Comparison of ENCODE assay signal across 28 mouse cellular contexts in the genomic region with DNA sequence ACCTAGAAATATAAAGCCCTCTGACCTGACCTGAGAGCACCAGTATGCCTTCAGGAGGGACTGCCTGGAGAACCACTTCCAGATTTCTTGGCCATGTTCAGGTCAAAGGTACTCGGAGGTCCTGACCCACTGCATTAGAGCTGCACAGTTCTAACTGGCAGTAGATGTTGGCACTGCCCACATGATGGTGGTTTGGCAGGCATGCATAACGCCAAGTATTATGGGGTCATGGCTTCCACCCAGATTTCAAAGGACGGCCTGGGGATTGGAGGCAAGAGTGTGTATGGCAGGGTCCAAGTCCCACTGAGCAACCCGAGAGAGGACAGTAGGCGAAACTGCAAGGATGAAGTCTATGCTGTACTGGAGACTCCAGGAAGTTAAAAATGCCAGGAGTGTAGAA. TPM values are rescaled to one million over a fixed set of nuclear protein-coding genes. Genes with fewer than 3 reads are reported as not detected.
DNase-seq lines count a peak whose midpoint lies in the region; ATAC-seq and TF ChIP-seq lines count a peak whose summit lies in the region.
"Had no signal": no experiment of that assay in that cellular context is flagged by ENCODE, and none has a peak within 500 bp of the region (broad histone marks: within the 10 kb centered on the region; RNA-seq: fewer than 3 reads in every experiment).

No protein-coding gene starts in this region.

- H3K9ac ChIP-seq in midbrain, embryonic 11.5 days (ENCODE audit: low read length) = no peak overlapping the region
- H3K9ac ChIP-seq in midbrain, postnatal 0 days (replicated peaks; ENCODE audit: low read length, poor library complexity, severe bottlenecking) = no peak overlapping the region
- H3K9ac ChIP-seq: embryonic facial prominence, embryonic 13.5 days; forebrain, embryonic 15.5 days; heart, embryonic 13.5 days; limb, embryonic 15.5 days; liver, embryonic 15.5 days; lung, embryonic 14.5 days; neural tube, embryonic 12.5 days had no signal

- intact Hi-C loops in gastrocnemius, adult 2 months (cut with DNase I) = no loop called here
- intact Hi-C loops in gastrocnemius, postnatal 14 days (cut with DNase I; ENCODE audit: low total_unique reads) = no loop called here

- ATAC-seq in midbrain, embryonic 11.5 days (ENCODE audit: low FRiP score) = no peak
- no peak for ATAC-seq in midbrain, postnatal 0 days (ENCODE audit: low FRiP score)
- ATAC-seq: forebrain, embryonic 15.5 days; hindbrain, embryonic 16.5 days; midbrain, embryonic 16.5 days had no signal

- H3K27me3 ChIP-seq in midbrain, embryonic 11.5 days (ENCODE audit: control insufficient read depth, insufficient read depth, low read length) = no peaks in the 10 kb centered on the region
- no peaks in the 10 kb centered on the region for H3K27me3 ChIP-seq in midbrain, postnatal 0 days (ENCODE audit: insufficient read depth, low read length)
- H3K27me3 ChIP-seq: embryonic facial prominence, embryonic 13.5 days; forebrain, embryonic 15.5 days; heart, embryonic 13.5 days; limb, embryonic 15.5 days; liver, embryonic 15.5 days; neural tube, embryonic 12.5 days had no signal

- H3K4me3 ChIP-seq in gastrocnemius, adult 2 months = no peak overlapping the region
- H3K4me3 ChIP-seq in midbrain, embryonic 11.5 days (ENCODE audit: low read depth, low read length) = no peak overlapping the region
- H3K4me3 ChIP-seq in midbrain, postnatal 0 days (ENCODE audit: low read depth, low read length) = no peak overlapping the region
- H3K4me3 ChIP-seq: embryonic facial prominence, embryonic 13.5 days; forebrain, embryonic 10.5 days; forebrain, embryonic 15.5 days; heart, embryonic 13.5 days; limb, embryonic 10.5 days; limb, embryonic 15.5 days; liver, embryonic 15.5 days; midbrain, embryonic 10.5 days; myocyte; neural tube, embryonic 12.5 days had no signal

- WGBS in midbrain, embryonic 11.5 days = 93% methylated on average over 5 of the region's 5 CpGs
- 92% methylated on average over 5 of the region's 5 CpGs for WGBS in midbrain, postnatal 0 days

- H3K4me1 ChIP-seq in midbrain, embryonic 11.5 days (ENCODE audit: control insufficient read depth, insufficient read depth, low read length) = no peaks in the 10 kb centered on the region
- H3K4me1 ChIP-seq in midbrain, postnatal 0 days (ENCODE audit: insufficient read depth, low read length) = no peaks in the 10 kb centered on the region
- H3K4me1 ChIP-seq: embryonic facial prominence, embryonic 13.5 days; forebrain, embryonic 10.5 days; forebrain, embryonic 15.5 days; limb, embryonic 10.5 days; limb, embryonic 15.5 days; liver, embryonic 15.5 days; midbrain, embryonic 10.5 days; neural tube, embryonic 12.5 days had no signal

- no peaks in the 10 kb centered on the region for H3K9me3 ChIP-seq in midbrain, embryonic 11.5 days (ENCODE audit: control insufficient read depth, low read length)
- H3K9me3 ChIP-seq in midbrain, postnatal 0 days (ENCODE audit: low read length) = no peaks in the 10 kb centered on the region
- H3K9me3 ChIP-seq: embryonic facial prominence, embryonic 13.5 days; forebrain, embryonic 10.5 days; forebrain, embryonic 15.5 days; G1E; heart, embryonic 13.5 days; limb, embryonic 10.5 days; limb, embryonic 15.5 days; liver, embryonic 15.5 days; midbrain, embryonic 10.5 days; neural tube, embryonic 12.5 days had no signal

- peak; percentile 71 for DNase-seq in adrenal gland, postnatal 10 days
- DNase-seq in adrenal gland, postnatal 4 days (ENCODE audit: low spot score in 2 of 2) = no peak
- no peak for DNase-seq in gastrocnemius, adult 2 months
- no peak for DNase-seq in gastrocnemius, postnatal 14 days
- peak; percentile 60 for DNase-seq in kidney, adult 11 months
- DNase-seq in kidney, postnatal 4 days = no peak
- DNase-seq in midbrain, embryonic 11.5 days (ENCODE audit: low spot score, missing footprints) = peak; percentile 61
- DNase-seq in midbrain, postnatal 0 days (ENCODE audit: low spot score) = no peak
- DNase-seq: cerebellum, adult 18-20 months; layer of hippocampus, adult 9-11 months; lung, embryonic 14.5 days; lung, postnatal 14 days; right cerebral cortex, adult 18-20 months; spleen, adult 18-20 months; thymus, postnatal 14 days had no signal

- peak overlapping the region; percentile 1; the same call in 1 of the 2 replicates for H3K27ac ChIP-seq in gastrocnemius, adult 2 months
- no peak overlapping the region for H3K27ac ChIP-seq in midbrain, embryonic 11.5 days (ENCODE audit: low read depth, low read length)
- H3K27ac ChIP-seq in midbrain, postnatal 0 days (ENCODE audit: low read depth, low read length) = no peak overlapping the region
- H3K27ac ChIP-seq: embryonic facial prominence, embryonic 13.5 days; forebrain, embryonic 10.5 days; forebrain, embryonic 15.5 days; heart, embryonic 13.5 days; limb, embryonic 10.5 days; limb, embryonic 15.5 days; liver, embryonic 15.5 days; midbrain, embryonic 10.5 days; neural tube, embryonic 12.5 days had no signal

- no peak for TF ChIP-seq CTCF in gastrocnemius, adult 2 months (IDR thresholded peaks at IDR 0.05)
- TF ChIP-seq CTCF in midbrain, postnatal 0 days (IDR thresholded peaks at IDR 0.05) = no peak

- H3K4me2 ChIP-seq in midbrain, embryonic 11.5 days = no peak overlapping the region
- no peak overlapping the region for H3K4me2 ChIP-seq in midbrain, postnatal 0 days (ENCODE audit: low read depth, low read length, poor library complexity, severe bottlenecking)
- H3K4me2 ChIP-seq: embryonic facial prominence, embryonic 13.5 days; forebrain, embryonic 15.5 days; heart, embryonic 13.5 days; limb, embryonic 15.5 days; liver, embryonic 15.5 days; lung, embryonic 14.5 days; neural tube, embryonic 12.5 days had no signal

- no peaks in the 10 kb centered on the region for H3K36me3 ChIP-seq in midbrain, embryonic 11.5 days (ENCODE audit: control insufficient read depth, insufficient read depth, low read length)
- H3K36me3 ChIP-seq in midbrain, postnatal 0 days (ENCODE audit: insufficient read depth, low read length) = peaks cover 39% of the 10 kb centered on the region

RNA-seq across cellular contexts. Expression of a gene that starts 11.6 kb away (rescaled TPM):
- total RNA-seq in adrenal gland, postnatal 10 days (2021) = 100 to 1,000 TPM; 116 to 123 TPM
- 100 to 1,000 TPM in 1 of 2 experiments, 10 to 100 TPM in 1; 33.8 to 163 TPM for total RNA-seq in adrenal gland, postnatal 4 days (2021)
- total RNA-seq in gastrocnemius, adult 2 months (2021) = 100 to 1,000 TPM in 1 of 2 experiments, 10 to 100 TPM in 1; 46.5 to 139 TPM
- 10 to 100 TPM; 19.0 to 22.6 TPM for total RNA-seq in gastrocnemius, postnatal 14 days (2021)
- 57.2 and 60.5 TPM in 2 replicates for polyA plus RNA-seq in midbrain, embryonic 11.5 days (2014; fragmentation: Nextera tagmentation; extraction: Ambion mirVana)
- 14.6 and 23.1 TPM in 2 replicates for total RNA-seq in midbrain, postnatal 0 days (2014; rRNA removed)
- 69.3 and 70.3 TPM in 2 replicates for polyA plus RNA-seq in midbrain, postnatal 0 days (2015; fragmentation: Nextera tagmentation; extraction: Ambion mirVana)
- total RNA-seq: G1E had no signal
- polyA plus RNA-seq: G1E had no signal

RNA-seq across cellular contexts. Expression of a gene that starts 47.7 kb away (rescaled TPM):
- total RNA-seq in adrenal gland, postnatal 10 days (2021) = 100 to 1,000 TPM; 337 to 370 TPM
- total RNA-seq in adrenal gland, postnatal 4 days (2021) = 100 to 1,000 TPM; 353 to 385 TPM
- total RNA-seq in gastrocnemius, adult 2 months (2021) = 100 to 1,000 TPM; 186 to 220 TPM
- 100 to 1,000 TPM; 192 to 195 TPM for total RNA-seq in gastrocnemius, postnatal 14 days (2021)
- 694 and 720 TPM in 2 replicates for polyA plus RNA-seq in midbrain, embryonic 11.5 days (2014; fragmentation: Nextera tagmentation; extraction: Ambion mirVana)
- 475 and 586 TPM in 2 replicates for total RNA-seq in midbrain, postnatal 0 days (2014; rRNA removed)
- polyA plus RNA-seq in midbrain, postnatal 0 days (2015; fragmentation: Nextera tagmentation; extraction: Ambion mirVana) = 1,006 and 1,130 TPM in 2 replicates

RNA-seq across cellular contexts. Expression of a gene that starts 48.9 kb away (rescaled TPM):
- total RNA-seq in adrenal gland, postnatal 10 days (2021) = 10 to 100 TPM; 53.2 to 64.1 TPM
- 10 to 100 TPM; 73.4 to 75.0 TPM for total RNA-seq in adrenal gland, postnatal 4 days (2021)
- total RNA-seq in gastrocnemius, adult 2 months (2021) = 10 to 100 TPM; 29.8 to 31.7 TPM
- 10 to 100 TPM; 28.8 to 31.1 TPM for total RNA-seq in gastrocnemius, postnatal 14 days (2021)
- 8.9 and 9.9 TPM in 2 replicates for polyA plus RNA-seq in midbrain, embryonic 11.5 days (2014; fragmentation: Nextera tagmentation; extraction: Ambion mirVana)
- total RNA-seq in midbrain, postnatal 0 days (2014; rRNA removed) = 19.2 and 20.9 TPM in 2 replicates
- polyA plus RNA-seq in midbrain, postnatal 0 days (2015; fragmentation: Nextera tagmentation; extraction: Ambion mirVana) = 17.0 and 17.2 TPM in 2 replicates

RNA-seq across cellular contexts. Expression of a gene that starts 53.1 kb away (rescaled TPM):
- total RNA-seq in adrenal gland, postnatal 10 days (2021) = 10 to 100 TPM; 14.5 to 30.3 TPM
- 10 to 100 TPM; 12.5 to 12.7 TPM for total RNA-seq in adrenal gland, postnatal 4 days (2021)
- total RNA-seq in gastrocnemius, adult 2 months (2021) = 10 to 100 TPM; 18.7 to 30.6 TPM
- 10 to 100 TPM; 17.3 to 20.6 TPM for total RNA-seq in gastrocnemius, postnatal 14 days (2021)
- polyA plus RNA-seq in midbrain, embryonic 11.5 days (2014; fragmentation: Nextera tagmentation; extraction: Ambion mirVana) = 5.2 and 5.8 TPM in 2 replicates
- 3.2 and 5.2 TPM in 2 replicates for total RNA-seq in midbrain, postnatal 0 days (2014; rRNA removed)
- 7.9 and 8.8 TPM in 2 replicates for polyA plus RNA-seq in midbrain, postnatal 0 days (2015; fragmentation: Nextera tagmentation; extraction: Ambion mirVana)

Comparison
In these comparisons a context has a peak if more than half of its experiments do, and no peak if none do; other contexts are left out.
1. DNase-seq: peak in adrenal gland, postnatal 10 days (single experiment), kidney, adult 11 months (single experiment) and midbrain, embryonic 11.5 days (single experiment); none in adrenal gland, postnatal 4 days (0 of 2), gastrocnemius, adult 2 months (single experiment), gastrocnemius, postnatal 14 days (single experiment), kidney, postnatal 4 days (0 of 2) and midbrain, postnatal 0 days (single experiment).